Mouse (Mus musculus): ENCODE measurements around the gene Tas1r1.

The Tas1r1 gene

GRCm38 (mm10) chr4:151989110-151989488 lies 49.3 kb downstream of the Tas1r1 start:
- no peak for DNase-seq (ENCODE audit: extremely low spot score, low read depth, low spot score)

GRCm38 (mm10) chr4:151988342-151989109 lies 49.8 kb downstream of the Tas1r1 start, which contains the start of gene Thap3:
TSS of gene Thap3 (minus strand) at chr4:151988997.
- DNase-seq (ENCODE audit: extremely low spot score, low read depth, low spot score) = no peak

DNA sequence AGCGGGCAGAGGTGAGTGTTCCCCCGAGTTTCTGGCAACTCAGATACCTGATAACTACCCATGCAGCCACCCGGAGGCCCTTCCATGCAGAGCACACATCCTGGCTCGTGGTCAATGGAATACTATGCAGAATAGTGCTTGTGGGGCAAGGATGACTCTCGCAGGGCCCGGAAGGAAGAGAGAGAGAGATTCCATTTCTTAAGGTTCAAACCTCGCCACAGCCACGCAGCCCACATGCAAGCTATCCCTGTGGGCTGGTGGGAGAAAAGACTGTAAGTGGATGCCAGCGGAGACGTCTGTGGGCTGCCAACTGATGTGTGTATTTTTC lies 50.4 kb downstream of the Tas1r1 start:
- DNase-seq (ENCODE audit: extremely low spot score, low read depth, low spot score) = no peak

- DNase-seq (ENCODE audit: extremely low spot score, low read depth, low spot score) = no peak
Measured at GRCm38 (mm10) chr4:151986650-151987049, 51.7 kb downstream of the Tas1r1 start.

DNA sequence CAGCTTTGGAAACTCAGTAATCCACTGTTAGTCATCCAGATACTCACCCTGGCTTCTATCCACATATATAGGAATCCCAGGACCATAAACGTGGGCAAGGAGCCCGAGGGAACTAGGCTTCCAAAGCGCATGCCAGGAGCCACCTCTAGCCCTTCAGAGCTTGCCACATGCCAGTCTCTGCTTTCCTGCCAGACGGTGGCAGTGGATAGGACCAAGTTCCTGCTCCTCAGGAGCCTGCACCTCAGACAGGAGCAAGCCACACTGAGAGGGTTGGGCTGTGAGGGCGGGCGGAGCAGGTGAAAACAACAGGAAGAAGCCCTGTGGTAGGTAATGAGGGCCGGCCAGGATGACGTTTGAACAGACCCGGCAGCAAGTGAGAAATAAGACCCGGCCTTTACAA lies 52.5 kb downstream of the Tas1r1 start:
- no peak for DNase-seq (ENCODE audit: extremely low spot score, low read depth, low spot score)

- DNase-seq (ENCODE audit: extremely low spot score, low read depth, low spot score) = no peak
Measured at GRCm38 (mm10) chr4:151983560-151983959, 54.8 kb downstream of the Tas1r1 start.

- DNase-seq (ENCODE audit: extremely low spot score, low read depth, low spot score) = no peak
Measured at GRCm38 (mm10) chr4:151983043-151983442, 55.3 kb downstream of the Tas1r1 start.

GRCm38 (mm10) chr4:151981363-151981762 lies 57.0 kb downstream of the Tas1r1 start:
- no peak for DNase-seq (ENCODE audit: extremely low spot score, low read depth, low spot score)

DNA sequence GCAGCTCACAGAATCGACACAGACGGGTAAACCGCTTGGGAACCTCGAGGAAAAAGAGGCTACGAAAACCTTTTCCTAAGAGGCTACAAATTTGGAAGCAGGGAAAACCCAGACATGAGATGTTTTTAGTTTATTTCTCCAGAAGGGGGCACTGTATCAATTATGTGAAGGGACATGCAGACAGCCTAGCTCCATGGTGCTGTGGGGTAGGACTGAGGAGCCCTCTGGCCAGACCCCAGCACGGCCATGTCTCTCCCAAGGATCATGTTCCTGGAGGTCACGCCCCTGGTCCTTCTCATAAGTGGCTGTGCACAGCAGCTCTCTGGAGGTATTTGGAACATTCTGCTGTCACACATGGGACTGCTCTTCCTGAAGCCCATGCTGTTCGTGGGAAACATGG lies 57.7 kb downstream of the Tas1r1 start:
- no peak for DNase-seq (ENCODE audit: extremely low spot score, low read depth, low spot score)

All from hindlimb bud, embryonic 11.5 days (tissue).